Mouse (Mus musculus): ENCODE measurements around the gene Gnaq. TPM values are rescaled to one million over a fixed set of nuclear protein-coding genes. Genes with fewer than 3 reads are reported as not detected.

The Gnaq gene
- polyA plus RNA-seq, 1 experiment from 2014 or later = 4.6 TPM

- H3K27ac ChIP-seq (ENCODE audit: low read length) = no peak overlapping the region
- H3K27me3 ChIP-seq (ENCODE audit: control insufficient read depth, insufficient read depth, low read depth, low read length) = no peaks in the 10 kb centered on the region
- no peak overlapping the region for H3K4me3 ChIP-seq (ENCODE audit: low read depth, low read length)
- no peak overlapping the region for H3K4me2 ChIP-seq (ENCODE audit: low read depth, low read length)
- WGBS (ENCODE audit: insufficient replicate concordance) = 30% methylated on average over 9 of the region's 9 CpGs
- no peaks in the 10 kb centered on the region for H3K9me3 ChIP-seq (replicated peaks; ENCODE audit: control insufficient read depth, low read length)
- ATAC-seq (ENCODE audit: low read depth) = no peak
- H3K4me1 ChIP-seq (ENCODE audit: control insufficient read depth, low read depth, low read length) = no peaks in the 10 kb centered on the region; the same call in 1 of the 2 replicates
- no peak overlapping the region for H3K9ac ChIP-seq (ENCODE audit: low read depth, low read length)
- H3K36me3 ChIP-seq (ENCODE audit: control insufficient read depth, insufficient read depth) = no peaks in the 10 kb centered on the region
Measured at GRCm38 (mm10) chr19:16189066-16189765, 56.6 kb downstream of the Gnaq start.

GRCm38 (mm10) chr19:16198162-16198561 lies 65.5 kb downstream of the Gnaq start:
- no peak overlapping the region for H3K4me3 ChIP-seq (ENCODE audit: low read depth, low read length)
- no peak overlapping the region for H3K27ac ChIP-seq (ENCODE audit: low read length)
- no peak for ATAC-seq (ENCODE audit: low read depth)
- H3K4me1 ChIP-seq (ENCODE audit: control insufficient read depth, low read depth, low read length) = no peaks in the 10 kb centered on the region
- H3K4me2 ChIP-seq (ENCODE audit: low read depth, low read length) = no peak overlapping the region
- no peak overlapping the region for H3K9ac ChIP-seq (ENCODE audit: low read depth, low read length)
- no peaks in the 10 kb centered on the region for H3K9me3 ChIP-seq (replicated peaks; ENCODE audit: control insufficient read depth, low read length)
- 72% methylated on average over 3 of the region's 3 CpGs for WGBS (ENCODE audit: insufficient replicate concordance)
- no peaks in the 10 kb centered on the region for H3K36me3 ChIP-seq (ENCODE audit: control insufficient read depth, insufficient read depth)
- no peaks in the 10 kb centered on the region for H3K27me3 ChIP-seq (ENCODE audit: control insufficient read depth, insufficient read depth, low read depth, low read length)

DNA sequence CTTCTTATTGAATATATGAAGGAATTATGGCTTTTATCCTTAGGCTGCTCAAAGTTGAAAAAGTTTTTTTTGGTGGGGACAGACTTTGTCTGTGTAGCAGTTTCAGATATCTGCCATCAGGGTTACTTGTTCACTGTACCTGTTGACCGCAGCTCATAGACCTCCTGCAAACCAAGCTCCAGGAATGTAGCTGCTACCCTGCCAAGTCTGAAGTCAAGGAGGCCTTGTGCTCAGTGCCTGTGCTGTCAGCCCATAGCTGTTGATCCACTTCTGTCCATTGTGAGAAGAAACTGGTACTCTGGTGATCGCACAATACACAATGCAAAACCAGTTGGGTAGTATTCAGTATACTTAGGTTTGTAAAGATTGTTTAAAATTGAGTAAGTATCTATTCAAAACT lies 68.7 kb downstream of the Gnaq start:
- 72% methylated on average over 2 of the region's 2 CpGs for WGBS (ENCODE audit: insufficient replicate concordance)

DNA sequence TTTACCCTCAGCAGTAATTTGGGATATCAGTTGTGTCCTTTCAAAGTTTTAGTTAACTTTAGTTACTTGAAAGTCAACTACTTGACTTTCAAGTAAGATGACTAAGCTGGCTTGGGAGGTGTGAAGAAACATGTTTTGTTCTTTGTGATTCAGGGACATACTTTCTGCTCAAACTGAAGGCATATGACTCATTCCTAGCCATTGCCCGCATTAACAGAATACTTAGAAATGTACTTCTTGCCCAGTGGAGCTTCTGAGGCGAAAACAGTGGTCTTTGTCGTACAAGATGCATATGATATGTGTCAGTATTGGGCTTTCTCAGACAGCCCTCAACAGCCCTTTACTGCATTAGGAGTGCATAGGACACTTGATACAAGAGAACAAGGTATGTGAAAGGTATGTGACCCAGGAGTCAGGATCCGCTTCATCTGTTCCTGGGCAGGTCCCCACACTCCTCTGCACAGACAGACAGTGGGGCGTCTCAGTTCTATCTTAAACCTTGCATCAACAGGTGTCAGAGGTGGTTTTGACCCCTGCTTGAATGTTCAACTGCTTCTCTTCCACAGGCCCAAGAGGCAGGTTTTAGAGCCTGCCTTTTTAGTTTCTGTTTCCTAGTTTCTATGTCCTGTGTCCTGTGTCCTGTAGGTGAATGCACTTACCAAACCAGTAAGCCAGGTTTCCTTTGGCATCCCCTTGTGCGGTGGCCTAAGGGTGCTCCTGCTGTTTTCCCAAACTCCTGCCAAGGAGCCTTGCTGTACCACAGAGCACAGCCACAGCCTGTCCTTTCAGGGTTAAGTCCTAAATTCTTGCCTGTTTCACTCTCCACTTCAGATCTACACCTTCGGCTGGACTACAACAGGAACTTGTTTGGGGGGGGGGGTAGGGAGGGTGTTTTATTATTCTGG lies 72.4 kb downstream of the Gnaq start:
- WGBS (ENCODE audit: insufficient replicate concordance) = 68% methylated on average over 7 of the region's 7 CpGs
- Histone ChIP-seq H3K4me1 (ENCODE audit: control insufficient read depth, low read depth, low read length) (no peaks in the 10 kb centered on the region), H3K36me3 (ENCODE audit: control insufficient read depth, insufficient read depth) (no peaks in the 10 kb centered on the region), H3K4me2 (ENCODE audit: low read depth, low read length) (no peak overlapping the region), H3K4me3 (ENCODE audit: low read depth, low read length) (no peak overlapping the region), H3K9ac (ENCODE audit: low read depth, low read length) (no peak overlapping the region), H3K27me3 (ENCODE audit: control insufficient read depth, insufficient read depth, low read depth, low read length) (no peaks in the 10 kb centered on the region), H3K9me3 (replicated peaks; ENCODE audit: control insufficient read depth, low read length) (no peaks in the 10 kb centered on the region), H3K27ac (ENCODE audit: low read length) (no peak overlapping the region)
- no peak for ATAC-seq (ENCODE audit: low read depth)

More for the DNA sequence above, 68.7 kb downstream of the Gnaq start:
- no peaks in the 10 kb centered on the region for H3K9me3 ChIP-seq (replicated peaks; ENCODE audit: control insufficient read depth, low read length)
- H3K27me3 ChIP-seq (ENCODE audit: control insufficient read depth, insufficient read depth, low read depth, low read length) = no peaks in the 10 kb centered on the region
- no peaks in the 10 kb centered on the region for H3K4me1 ChIP-seq (ENCODE audit: control insufficient read depth, low read depth, low read length)
- H3K27ac ChIP-seq (ENCODE audit: low read length) = no peak overlapping the region
- no peak overlapping the region for H3K4me3 ChIP-seq (ENCODE audit: low read depth, low read length)
- H3K9ac ChIP-seq (ENCODE audit: low read depth, low read length) = no peak overlapping the region
- no peaks in the 10 kb centered on the region for H3K36me3 ChIP-seq (ENCODE audit: control insufficient read depth, insufficient read depth)
- no peak overlapping the region for H3K4me2 ChIP-seq (ENCODE audit: low read depth, low read length)
- no peak for ATAC-seq (ENCODE audit: low read depth)

- Histone ChIP-seq H3K9ac (ENCODE audit: low read depth, low read length) (no peak overlapping the region), H3K9me3 (replicated peaks; ENCODE audit: control insufficient read depth, low read length) (no peaks in the 10 kb centered on the region), H3K4me1 (ENCODE audit: control insufficient read depth, low read depth, low read length) (no peaks in the 10 kb centered on the region), H3K27me3 (ENCODE audit: control insufficient read depth, insufficient read depth, low read depth, low read length) (no peaks in the 10 kb centered on the region), H3K4me2 (ENCODE audit: low read depth, low read length) (no peak overlapping the region), H3K27ac (ENCODE audit: low read length) (no peak overlapping the region), H3K4me3 (ENCODE audit: low read depth, low read length) (no peak overlapping the region), H3K36me3 (ENCODE audit: control insufficient read depth, insufficient read depth) (no peaks in the 10 kb centered on the region)
- WGBS (ENCODE audit: insufficient replicate concordance) = 73% methylated on average over 2 of the region's 2 CpGs
- no peak for ATAC-seq (ENCODE audit: low read depth)
Measured at GRCm38 (mm10) chr19:16209616-16210015, 77.0 kb downstream of the Gnaq start.

DNA sequence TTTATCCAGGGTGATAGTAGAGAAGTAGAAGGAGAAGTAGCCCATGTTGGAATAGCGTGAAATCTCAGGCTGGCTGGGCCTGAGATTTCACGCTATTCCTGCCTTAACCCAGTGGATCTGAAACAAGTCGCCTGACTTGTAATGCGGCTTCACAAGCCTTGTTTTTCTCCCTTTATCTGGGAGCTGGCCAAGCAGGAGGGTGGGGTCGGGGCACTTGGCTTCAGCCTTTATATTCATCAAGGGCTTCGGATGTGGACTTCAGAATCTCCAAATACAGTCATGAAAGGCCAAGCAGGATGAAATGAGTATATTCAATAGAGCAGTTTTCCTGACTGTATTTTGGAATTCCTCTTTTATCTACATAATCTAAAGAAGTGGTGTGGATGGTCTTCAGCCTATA lies 82.3 kb downstream of the Gnaq start:
- 69% methylated on average over 6 of the region's 6 CpGs for WGBS (ENCODE audit: insufficient replicate concordance)
- Histone ChIP-seq H3K4me2 (ENCODE audit: low read depth, low read length) (no peak overlapping the region), H3K27ac (ENCODE audit: low read length) (no peak overlapping the region), H3K36me3 (ENCODE audit: control insufficient read depth, insufficient read depth) (no peaks in the 10 kb centered on the region), H3K4me3 (ENCODE audit: low read depth, low read length) (no peak overlapping the region), H3K9ac (ENCODE audit: low read depth, low read length) (no peak overlapping the region), H3K27me3 (ENCODE audit: control insufficient read depth, insufficient read depth, low read depth, low read length) (no peaks in the 10 kb centered on the region), H3K9me3 (replicated peaks; ENCODE audit: control insufficient read depth, low read length) (no peaks in the 10 kb centered on the region), H3K4me1 (ENCODE audit: control insufficient read depth, low read depth, low read length) (no peaks in the 10 kb centered on the region)
- ATAC-seq (ENCODE audit: low read depth) = no peak

GRCm38 (mm10) chr19:16215430-16216016 lies 82.9 kb downstream of the Gnaq start:
- H3K27ac ChIP-seq (ENCODE audit: low read length) = no peak overlapping the region
- ATAC-seq (ENCODE audit: low read depth) = no peak

DNA sequence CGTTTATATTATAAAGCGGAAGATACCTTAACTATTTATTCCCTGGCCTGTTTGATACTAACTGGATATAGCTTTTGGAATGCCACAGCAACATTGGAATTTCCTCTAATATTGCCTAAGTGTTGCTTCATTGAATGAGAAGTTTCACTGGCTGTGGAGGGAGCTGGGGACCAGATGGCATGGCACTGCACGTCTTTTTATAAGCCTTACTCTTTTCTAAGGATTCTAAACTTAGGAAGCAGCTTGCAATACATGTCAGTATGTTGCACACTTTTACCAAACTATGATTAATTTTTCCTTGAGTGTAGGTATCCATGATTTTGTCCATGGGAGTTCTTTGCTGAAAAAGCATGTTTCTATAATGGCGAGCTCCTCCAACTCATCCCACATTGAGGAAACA lies 87.3 kb downstream of the Gnaq start:
- Histone ChIP-seq H3K27me3 (ENCODE audit: control insufficient read depth, insufficient read depth, low read depth, low read length) (no peaks in the 10 kb centered on the region), H3K9me3 (replicated peaks; ENCODE audit: control insufficient read depth, low read length) (no peaks in the 10 kb centered on the region), H3K27ac (ENCODE audit: low read length) (no peak overlapping the region), H3K9ac (ENCODE audit: low read depth, low read length) (no peak overlapping the region), H3K4me2 (ENCODE audit: low read depth, low read length) (no peak overlapping the region), H3K4me3 (ENCODE audit: low read depth, low read length) (no peak overlapping the region), H3K4me1 (ENCODE audit: control insufficient read depth, low read depth, low read length) (no peaks in the 10 kb centered on the region), H3K36me3 (ENCODE audit: control insufficient read depth, insufficient read depth) (no peaks in the 10 kb centered on the region)
- 68% methylated on average over 4 of the region's 4 CpGs for WGBS (ENCODE audit: insufficient replicate concordance)
- no peak for ATAC-seq (ENCODE audit: low read depth)

More at GRCm38 (mm10) chr19:16215430-16216016, 82.9 kb downstream of the Gnaq start:
- no peaks in the 10 kb centered on the region for H3K36me3 ChIP-seq (ENCODE audit: control insufficient read depth, insufficient read depth)
- no peaks in the 10 kb centered on the region for H3K4me1 ChIP-seq (ENCODE audit: control insufficient read depth, low read depth, low read length)
- H3K9me3 ChIP-seq (replicated peaks; ENCODE audit: control insufficient read depth, low read length) = no peaks in the 10 kb centered on the region
- 49% methylated on average over 2 of the region's 2 CpGs for WGBS (ENCODE audit: insufficient replicate concordance)
- no peak overlapping the region for H3K4me2 ChIP-seq (ENCODE audit: low read depth, low read length)
- H3K4me3 ChIP-seq (ENCODE audit: low read depth, low read length) = no peak overlapping the region
- no peak overlapping the region for H3K9ac ChIP-seq (ENCODE audit: low read depth, low read length)
- H3K27me3 ChIP-seq (ENCODE audit: control insufficient read depth, insufficient read depth, low read depth, low read length) = no peaks in the 10 kb centered on the region

- no peaks in the 10 kb centered on the region for H3K9me3 ChIP-seq (replicated peaks; ENCODE audit: control insufficient read depth, low read length)
- no peak for ATAC-seq (ENCODE audit: low read depth)
- 22% methylated on average over 3 of the region's 3 CpGs for WGBS (ENCODE audit: insufficient replicate concordance)
- H3K36me3 ChIP-seq (ENCODE audit: control insufficient read depth, insufficient read depth) = no peaks in the 10 kb centered on the region; the same call in 1 of the 2 replicates
- H3K4me3 ChIP-seq (ENCODE audit: low read depth, low read length) = no peak overlapping the region
- no peak overlapping the region for H3K9ac ChIP-seq (ENCODE audit: low read depth, low read length)
- no peaks in the 10 kb centered on the region for H3K4me1 ChIP-seq (ENCODE audit: control insufficient read depth, low read depth, low read length)
- H3K27ac ChIP-seq (ENCODE audit: low read length) = no peak overlapping the region
- H3K4me2 ChIP-seq (ENCODE audit: low read depth, low read length) = no peak overlapping the region
- no peaks in the 10 kb centered on the region for H3K27me3 ChIP-seq (ENCODE audit: control insufficient read depth, insufficient read depth, low read depth, low read length)
Measured at GRCm38 (mm10) chr19:16222526-16222925, 89.9 kb downstream of the Gnaq start.
